Mouse (Mus musculus): Measurements from ENCODE around the gene Ilf2.

DNA sequence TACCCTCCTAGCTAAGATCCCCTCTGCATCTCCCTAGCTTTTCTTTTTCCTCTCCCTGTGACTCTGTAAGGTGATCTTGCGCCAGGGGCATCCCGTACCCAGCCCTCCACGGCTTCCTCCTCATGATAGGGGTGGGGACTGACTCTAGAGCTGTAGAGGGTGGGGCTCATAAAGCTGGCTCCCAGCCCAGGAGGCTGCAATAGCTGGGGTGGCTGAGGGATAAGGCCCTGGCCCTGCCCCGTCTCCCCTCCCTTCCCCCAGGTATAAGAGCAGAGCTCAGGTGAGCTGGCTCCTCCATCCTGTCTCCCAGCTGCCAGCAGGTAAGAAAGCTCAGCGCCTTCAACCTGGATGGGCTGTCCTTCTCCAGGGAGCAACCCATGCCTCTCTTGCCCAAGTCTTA is 50.7 kb downstream of the Ilf2 start, which contains the start of gene S100a14:
- TF ChIP-seq POLR2A (IDR thresholded peaks at IDR 0.05; ENCODE audit: borderline replicate concordance, extremely low read depth, insufficient read depth, insufficient read length, poor library complexity, severe bottlenecking) (no peak), CTCF (IDR thresholded peaks at IDR 0.05; ENCODE audit: borderline replicate concordance, extremely low read depth, insufficient read depth, insufficient read length) (no peak)
